Mouse (Mus musculus) CH12.LX (cell line): ENCODE measurements around the gene Cfhr1. TPM values are rescaled to one million over a fixed set of nuclear protein-coding genes. Genes with fewer than 3 reads are reported as not detected.

Experiments
- DNase-seq: peaks from one replicate; pipeline ENCODE4 v3.0.0-alpha.2; 2013; ENCODE audit errors: extremely low read depth
- H3K27ac ChIP-seq: 2 replicates; pipeline ENCODE4 v1.5.1; 2012; ENCODE audit warnings: low read depth, mild to moderate bottlenecking, control low read depth, moderate library complexity; ENCODE audit not compliant: insufficient read depth
- H3K27me3 ChIP-seq: replicated peaks from 2 replicates; pipeline ENCODE3; 2012; ENCODE audit warnings: inconsistent platforms
- H3K36me3 ChIP-seq, 2 experiments: replicated peaks in 1 of 2; 2 replicates each; pipeline versions ENCODE3 to v1.6.1; 2012; ENCODE audit warnings: inconsistent platforms in 1 of 2, low read length in 1 of 2, mild to moderate bottlenecking in 1 of 2, mixed read lengths in 1 of 2, moderate library complexity in 1 of 2; ENCODE audit not compliant: control insufficient read depth in 1 of 2, insufficient read depth in 1 of 2
- H3K4me1 ChIP-seq, 2 experiments: 2 replicates each; pipeline ENCODE4 v1.6.1; 2012; ENCODE audit warnings: inconsistent platforms in 1 of 2, moderate library complexity in 1 of 2; ENCODE audit not compliant: insufficient read depth in 2 of 2, control insufficient read depth in 1 of 2
- H3K4me2 ChIP-seq: 2 replicates; pipeline ENCODE4 v1.6.1; 2012; ENCODE audit warnings: low read depth, mild to moderate bottlenecking, control low read depth; ENCODE audit not compliant: poor library complexity, insufficient read depth, severe bottlenecking
- H3K4me3 ChIP-seq, 3 experiments: fragments of 150-350 bp in 1 of 3; sonication (generic) in 1 of 3; replicated peaks in 1 of 3; 2 replicates each; pipeline versions ENCODE3 to v1.5.1; 2011 to 2012; ENCODE audit warnings: low read depth in 2 of 3, low read length in 2 of 3, mild to moderate bottlenecking in 2 of 3, moderate library complexity in 2 of 3, control low read depth in 1 of 3, improper control_type of control experiment in 1 of 3, inconsistent platforms in 1 of 3, mixed read lengths in 1 of 3; ENCODE audit not compliant: poor library complexity in 1 of 3
- H3K79me2 ChIP-seq: replicated peaks from 2 replicates; pipeline ENCODE4 v1.6.1; 2012; ENCODE audit warnings: mild to moderate bottlenecking, moderate library complexity; ENCODE audit not compliant: control insufficient read depth, poor library complexity, insufficient read depth, severe bottlenecking; ENCODE audit errors: extremely low read depth
- H3K9ac ChIP-seq: 2 replicates; pipeline ENCODE4 v1.6.1; 2012; ENCODE audit warnings: low read depth, mild to moderate bottlenecking, control low read depth, moderate library complexity; ENCODE audit not compliant: insufficient read depth
- H3K9me3 ChIP-seq: replicated peaks from 2 replicates; pipeline ENCODE3; 2012; ENCODE audit warnings: low read length, inconsistent platforms, mixed read lengths
- CHD2 ChIP-seq: IDR thresholded peaks from 2 replicates; pipeline ENCODE4 v1.6.1; 2011; ENCODE audit warnings: low read length, improper control_type of control experiment
- CTCF ChIP-seq, 2 experiments: IDR thresholded peaks in 1 of 2; conservative IDR thresholded peaks in 1 of 2; 2 replicates each; pipeline ENCODE4 v1.5.1; 2011 to 2012; ENCODE audit warnings: low read depth in 2 of 2, low read length in 2 of 2, improper control_type of control experiment in 1 of 2, inconsistent platforms in 1 of 2, mild to moderate bottlenecking in 1 of 2, moderate library complexity in 1 of 2
- EP300 ChIP-seq: IDR thresholded peaks from 2 replicates; pipeline ENCODE4 v1.6.1; 2011; ENCODE audit warnings: low read length, improper control_type of control experiment
- ETS1 ChIP-seq: conservative IDR thresholded peaks from 2 replicates; pipeline ENCODE4 v1.6.1; 2012; ENCODE audit warnings: low read depth, mild to moderate bottlenecking, inconsistent platforms, low read length, improper control_type of control experiment, moderate library complexity
- JUND ChIP-seq: conservative IDR thresholded peaks from 2 replicates; pipeline ENCODE4 v1.6.1; 2011; ENCODE audit warnings: low read depth, low read length, improper control_type of control experiment
- MAFK ChIP-seq: IDR thresholded peaks from 2 replicates; pipeline ENCODE4 v1.6.1; 2011; ENCODE audit warnings: low read length, improper control_type of control experiment; ENCODE audit not compliant: insufficient replicate concordance
- MXI1 ChIP-seq: IDR thresholded peaks from 2 replicates; pipeline ENCODE4 v1.6.1; 2011; ENCODE audit warnings: mild to moderate bottlenecking, low read depth, low read length, improper control_type of control experiment
- NRF1 ChIP-seq: IDR thresholded peaks from 2 replicates; pipeline ENCODE4 v1.6.1; 2014; ENCODE audit warnings: low read depth, mild to moderate bottlenecking, inconsistent platforms, low read length, improper control_type of control experiment, moderate library complexity
- PAX5 ChIP-seq: IDR thresholded peaks from 2 replicates; pipeline ENCODE4 v1.6.1; 2012; ENCODE audit warnings: low read length, inconsistent platforms, mixed read lengths
- SMC3 ChIP-seq: IDR thresholded peaks from 2 replicates; pipeline ENCODE4 v1.6.1; 2011; ENCODE audit warnings: low read depth, low read length, improper control_type of control experiment
- TBP ChIP-seq: conservative IDR thresholded peaks from 2 replicates; pipeline ENCODE4 v1.6.1; 2011; ENCODE audit warnings: low read depth, low read length, improper control_type of control experiment
- TCF12 ChIP-seq: IDR thresholded peaks from 2 replicates; pipeline ENCODE4 v1.6.1; 2014; ENCODE audit warnings: low read depth, mild to moderate bottlenecking, inconsistent platforms, low read length, improper control_type of control experiment
- UBTF ChIP-seq: IDR thresholded peaks from 2 replicates; pipeline ENCODE4 v1.6.1; 2012; ENCODE audit warnings: low read depth, mild to moderate bottlenecking, inconsistent platforms, low read length, improper control_type of control experiment, moderate library complexity
- ZKSCAN1 ChIP-seq: IDR thresholded peaks from 2 replicates; pipeline ENCODE4 v1.6.1; 2012; ENCODE audit warnings: low read depth, inconsistent platforms, low read length, improper control_type of control experiment, borderline replicate concordance
- dilution Hi-C: fragments of 300-500 bp; cut with MboI; formaldehyde crosslinking; loops from 2 replicates; pipeline ENCODE4 v1.14.3; 2020; ENCODE audit warnings: low sequenced_read_pairs; ENCODE audit not compliant: extremely low pct_unique_long_range_greater_than_20kb, extremely low pct_ligation_motif_present
- in situ Hi-C: fragments of 300-500 bp; cut with MboI; formaldehyde crosslinking; loops from 3 replicates; pipeline ENCODE4 v1.14.3; 2019; ENCODE audit warnings: low sequenced_read_pairs, low pct_ligation_motif_present, low pct_unique_long_range_greater_than_20kb, mixed read lengths
- polyA plus RNA-seq: library from polyadenylated mRNA; unstranded; fragments of >175 nt; gene quantifications from 2 replicates; pipeline ENCODE4 v1.2.1, GENCODE M21; 2012; ENCODE audit warnings: low read depth; ENCODE audit not compliant: insufficient read length
- total RNA-seq, 2 experiments: library from RNA; depleted of rRNA; stranded (reverse); fragments of 300-350 nt in 1 of 2; fragments of >200 nt in 1 of 2; gene quantifications; 2 replicates each; pipeline ENCODE4 v1.2.3; 2012 to 2014

Gene Cfhr1
- total and polyA plus RNA-seq, 3 experiments: not detected

DNA sequence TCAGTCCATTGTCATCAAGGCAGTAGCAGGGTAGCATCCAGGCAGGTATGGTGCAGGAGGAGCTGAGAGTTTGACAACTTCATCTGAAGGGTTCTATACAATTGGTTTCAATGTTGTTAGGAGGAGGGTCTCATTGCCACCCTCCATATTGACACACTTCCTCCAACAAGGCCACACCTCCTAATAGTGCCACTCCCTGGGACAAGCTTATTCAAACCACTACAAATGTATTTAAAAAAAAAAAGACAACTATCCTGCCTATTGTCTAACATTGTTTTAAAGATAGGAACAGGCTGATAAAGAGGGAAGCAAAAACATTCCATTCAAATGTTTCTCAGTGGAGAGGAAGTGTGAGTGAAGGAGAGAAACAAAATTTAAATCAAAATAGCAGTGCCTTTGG, 60.3 kb downstream of the Cfhr1 start:
- Histone ChIP-seq H3K27me3 (no peaks in the 10 kb centered on the region), H3K9ac (no peak overlapping the region), H3K36me3 (peaks cover under 1 to 17% of the 10 kb centered on the region in 2 experiments), H3K79me2 (no peaks in the 10 kb centered on the region), H3K27ac (no peak overlapping the region), H3K4me2 (no peak overlapping the region), H3K4me3 (no peak overlapping the region), H3K9me3 (no peaks in the 10 kb centered on the region)
- DNase-seq: no peak
- dilution Hi-C loops (no loop called here), in situ Hi-C loops (no loop called here)
- TF ChIP-seq ZKSCAN1: no peak
- no peak for TF ChIP-seq CTCF (conservative IDR thresholded peaks at IDR 0.05 in 1 of 2, IDR thresholded peaks at IDR 0.05 in 1 of 2; ENCODE audit: low read depth in 2 of 2, low read length in 2 of 2)
- no peak for TF ChIP-seq SMC3
- TF ChIP-seq PAX5: no peak
- no peak for TF ChIP-seq ETS1
- no peak for TF ChIP-seq MXI1
- no peak for TF ChIP-seq NRF1
- TF ChIP-seq JUND: no peak
- TF ChIP-seq TCF12: no peak
- TF ChIP-seq UBTF: no peak
- no peak for TF ChIP-seq EP300
- TF ChIP-seq TBP: no peak
- no peak for TF ChIP-seq MAFK
- TF ChIP-seq CHD2: no peak
- TF ChIP-seq, all 38 proteins: peak for 0
- H3K4me1 ChIP-seq: no peaks in the 10 kb centered on the region

Other genes with a start within 250 kb of the Cfhr1 start
- gene Crb1, start 183.2 kb downstream of the Cfhr1 start, total RNA-seq (2012; rRNA removed): 0.25 and 0.29 TPM in 2 replicates
- 0.12 and 0.16 TPM in 2 replicates for gene Crb1, start 183.2 kb downstream of the Cfhr1 start, total RNA-seq (2014; rRNA removed)
- gene Crb1, start 183.2 kb downstream of the Cfhr1 start, polyA plus RNA-seq: 0.10 and 0.15 TPM in 2 replicates
- 4.8 and 6.5 TPM in 2 replicates for gene Zbtb41, start 138.0 kb downstream of the Cfhr1 start, total RNA-seq (2012; rRNA removed)
- 7.3 and 9.8 TPM in 2 replicates for gene Zbtb41, start 138.0 kb downstream of the Cfhr1 start, total RNA-seq (2014; rRNA removed)
- gene Zbtb41, start 138.0 kb downstream of the Cfhr1 start, polyA plus RNA-seq: 6.3 and 7.0 TPM in 2 replicates
- gene Aspm, start 105.5 kb downstream of the Cfhr1 start, total RNA-seq (2012; rRNA removed): 19.6 and 20.6 TPM in 2 replicates
- gene Aspm, start 105.5 kb downstream of the Cfhr1 start, total RNA-seq (2014; rRNA removed): 19.5 and 20.2 TPM in 2 replicates
- 18.3 and 19.6 TPM in 2 replicates for gene Aspm, start 105.5 kb downstream of the Cfhr1 start, polyA plus RNA-seq
- not detected in 2 replicates for gene F13b, start 58.6 kb downstream of the Cfhr1 start, total RNA-seq (2012; rRNA removed)
- not detected in 2 replicates for gene F13b, start 58.6 kb downstream of the Cfhr1 start, total RNA-seq (2014; rRNA removed)
- gene F13b, start 58.6 kb downstream of the Cfhr1 start, polyA plus RNA-seq: not detected in 2 replicates
- gene Gm4788, start 221.0 kb upstream of the Cfhr1 start, total RNA-seq (2012; rRNA removed): not detected in 2 replicates
- not detected in 2 replicates for gene Gm4788, start 221.0 kb upstream of the Cfhr1 start, total RNA-seq (2014; rRNA removed)
- not detected in 2 replicates for gene Gm4788, start 221.0 kb upstream of the Cfhr1 start, polyA plus RNA-seq